In genomic region chr15:93634536-93634935, GRCm38 (mm10) we compare ENCODE assay signal across 13 mouse cellular contexts.
"Had no signal": no experiment of that assay in that cellular context is flagged by ENCODE, and none has a peak within 500 bp of the region (broad histone marks: within the 10 kb centered on the region; RNA-seq: fewer than 3 reads in every experiment).

No protein-coding gene starts in this region.

- H3K27ac ChIP-seq: kidney, embryonic 15.5 days; left cerebral cortex, adult 2 months; limb, embryonic 15.5 days; liver, embryonic 15.5 days; neural tube, embryonic 13.5 days had no signal

- H3K27me3 ChIP-seq: kidney, embryonic 15.5 days; limb, embryonic 15.5 days; liver, embryonic 15.5 days; megakaryocyte, embryonic 14.5 days; neural tube, embryonic 13.5 days had no signal

- H3K36me3 ChIP-seq: kidney, embryonic 15.5 days; limb, embryonic 15.5 days; liver, embryonic 15.5 days; neural tube, embryonic 13.5 days had no signal

- H3K4me3 ChIP-seq: kidney, embryonic 15.5 days; left cerebral cortex, adult 2 months; limb, embryonic 15.5 days; liver, embryonic 15.5 days; megakaryocyte, embryonic 14.5 days; neural tube, embryonic 13.5 days had no signal

- H3K9me3 ChIP-seq: kidney, embryonic 15.5 days; limb, embryonic 15.5 days; liver, embryonic 15.5 days; neural tube, embryonic 13.5 days had no signal

- H3K4me1 ChIP-seq: liver, embryonic 15.5 days had no signal

- DNase-seq: kidney, adult 18-20 months; kidney, postnatal 14 days; lung, embryonic 14.5 days; lung, postnatal 10 days; lung, postnatal 4 days; right cerebral cortex, postnatal 14 days; thymus, postnatal 4 days had no signal
